Mouse (Mus musculus) thymus, postnatal 14 days (tissue): Measurements from ENCODE around the gene Slc44a2.
"Not testable (repeated sequence)": the region's sequence is repeated elsewhere in the genome, so short reads cannot be mapped to it uniquely, and the experiment has no call there.

ENCODE experiments used
- DNase-seq: peaks from one replicate; pipeline ENCODE4 v3.0.0; 2021

The Slc44a2 gene

DNA sequence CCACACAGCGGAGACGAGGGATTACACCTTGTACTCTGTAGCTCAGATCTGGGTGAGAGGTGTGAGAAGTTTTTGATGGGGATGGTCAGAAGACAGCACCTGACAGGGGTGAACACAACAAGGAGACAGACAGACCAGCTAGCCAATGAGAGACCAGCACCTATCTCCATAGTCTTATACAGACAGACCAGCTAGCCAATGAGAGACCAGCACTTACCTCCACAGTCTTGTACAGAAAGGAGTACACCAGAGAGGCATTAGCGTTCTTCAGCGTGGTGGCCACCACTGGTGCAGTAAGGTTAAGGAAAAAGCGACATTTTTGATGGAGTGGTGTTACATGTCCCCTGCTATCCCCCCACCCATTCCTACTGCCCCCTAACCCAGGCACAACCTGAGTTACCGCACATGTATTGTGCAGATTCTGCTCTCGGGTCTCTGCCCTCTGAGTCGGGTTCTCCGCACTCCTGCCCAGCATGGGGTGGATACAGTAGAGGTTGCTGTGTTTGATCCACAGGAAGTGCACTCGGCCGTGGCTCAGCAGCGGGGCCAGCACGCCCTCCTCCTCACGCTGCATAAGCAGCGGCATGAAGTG is 11.3 kb upstream of the Slc44a2 start:
- DNase-seq, result no peak

GRCm38 (mm10) chr9:21311695-21312094 is 8.8 kb upstream of the Slc44a2 start:
- no peak for DNase-seq

GRCm38 (mm10) chr9:21312134-21312533 is 8.4 kb upstream of the Slc44a2 start, which contains the start of gene Ap1m2:
Ap1m2 (minus strand) TSS chr9:21312337.
- DNase-seq, result no peak

DNA sequence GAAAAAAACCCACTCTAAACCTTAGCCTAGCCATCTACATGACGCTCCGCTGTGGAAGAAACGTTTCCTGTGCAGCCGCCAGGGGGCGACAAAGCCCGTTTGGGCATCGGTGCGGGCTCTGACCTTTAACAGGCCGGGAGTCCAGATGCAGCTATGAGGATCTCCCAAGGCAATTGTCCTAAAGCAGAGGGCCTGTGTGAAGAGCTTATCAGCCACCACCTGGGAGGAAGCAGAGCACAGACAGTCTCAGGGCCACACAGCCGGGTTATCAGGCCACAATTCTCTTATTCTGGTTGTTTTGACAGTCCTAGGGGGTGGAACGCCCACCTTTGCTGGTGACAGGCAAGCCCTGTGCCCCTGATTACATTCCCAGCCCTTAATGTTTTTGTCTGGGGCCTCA is 7.1 kb upstream of the Slc44a2 start:
- peak; percentile 93 for DNase-seq

GRCm38 (mm10) chr9:21314367-21315140 is 5.9 kb upstream of the Slc44a2 start:
- DNase-seq, result no peak

- no peak for DNase-seq
Observed at GRCm38 (mm10) chr9:21315421-21315820, 5.1 kb upstream of the Slc44a2 start.

GRCm38 (mm10) chr9:21316696-21317095 is 3.8 kb upstream of the Slc44a2 start:
- peak; percentile 68 for DNase-seq

GRCm38 (mm10) chr9:21318792-21319191 is 1.7 kb upstream of the Slc44a2 start:
- peak; percentile 17 for DNase-seq

- no peak for DNase-seq
Observed at GRCm38 (mm10) chr9:21319503-21319902, 995 bp upstream of the Slc44a2 start.

DNA sequence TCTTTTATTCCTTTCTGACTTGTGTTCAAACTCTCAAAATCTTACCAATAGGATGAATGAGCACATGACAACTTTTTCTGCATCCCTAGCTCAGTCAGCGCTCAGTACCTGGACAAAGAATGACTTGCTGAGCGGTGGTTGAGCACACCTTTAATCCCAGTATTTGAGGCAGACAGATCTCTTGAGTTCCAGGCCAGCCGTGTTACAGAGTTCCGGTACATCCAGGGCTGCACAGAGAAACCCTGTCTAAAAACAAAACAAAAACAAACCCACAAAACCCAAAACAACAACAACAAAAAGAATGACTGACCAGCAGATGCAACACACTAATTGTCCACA is 249 bp upstream of the Slc44a2 start:
- no peak for DNase-seq

DNA sequence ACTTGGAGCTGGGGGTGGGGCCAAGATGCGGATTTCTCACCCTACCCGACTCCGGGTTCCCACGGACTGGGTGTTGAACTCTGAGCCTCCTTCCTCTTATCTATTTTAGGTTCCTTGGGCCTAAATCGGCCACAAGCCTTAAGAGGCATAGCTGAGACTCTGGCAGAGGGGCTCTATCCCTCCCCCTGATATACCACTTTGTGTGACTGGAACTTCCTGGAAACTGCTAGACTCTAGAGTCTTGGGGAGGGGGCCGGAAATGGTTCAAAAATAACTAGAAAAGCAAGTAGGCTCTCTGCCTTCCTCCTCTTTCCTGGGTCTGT is 976 bp downstream of the Slc44a2 start:
- DNase-seq, result peak; percentile 80

DNA sequence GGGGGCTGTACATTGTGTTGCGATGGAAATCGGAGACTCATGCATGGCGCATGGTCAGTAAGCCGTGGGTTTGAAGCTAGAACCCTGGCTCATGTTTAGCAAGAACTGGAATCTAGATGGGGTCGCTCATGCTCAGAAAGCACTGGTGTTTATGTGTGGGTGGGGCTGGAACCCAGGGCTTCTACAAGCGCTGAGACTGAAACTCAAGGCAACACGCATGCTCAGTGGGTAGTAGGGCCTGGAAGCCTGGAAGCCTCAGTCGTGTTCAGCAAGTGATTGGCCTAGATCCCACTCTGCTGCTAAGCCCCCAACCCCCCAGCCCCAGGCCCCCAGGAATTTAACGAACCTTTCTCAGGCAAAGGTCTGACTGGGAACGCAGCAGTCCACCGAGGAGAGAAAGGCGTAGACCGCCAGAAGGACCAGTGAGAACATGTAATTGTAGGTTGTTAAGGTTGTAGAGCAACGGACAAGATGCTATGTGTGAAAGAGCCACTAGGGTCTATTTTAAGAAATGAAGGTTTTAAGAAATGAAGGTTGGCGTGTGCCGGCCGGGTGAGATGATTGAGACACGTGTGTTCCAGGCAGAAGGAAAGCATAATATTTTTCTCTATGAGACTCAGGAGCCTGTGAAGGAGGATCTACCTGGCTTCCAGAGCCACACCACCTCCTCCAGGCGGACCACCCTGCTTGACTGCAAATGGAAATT is 1.9 kb downstream of the Slc44a2 start:
- DNase-seq, result peak; percentile 83

DNA sequence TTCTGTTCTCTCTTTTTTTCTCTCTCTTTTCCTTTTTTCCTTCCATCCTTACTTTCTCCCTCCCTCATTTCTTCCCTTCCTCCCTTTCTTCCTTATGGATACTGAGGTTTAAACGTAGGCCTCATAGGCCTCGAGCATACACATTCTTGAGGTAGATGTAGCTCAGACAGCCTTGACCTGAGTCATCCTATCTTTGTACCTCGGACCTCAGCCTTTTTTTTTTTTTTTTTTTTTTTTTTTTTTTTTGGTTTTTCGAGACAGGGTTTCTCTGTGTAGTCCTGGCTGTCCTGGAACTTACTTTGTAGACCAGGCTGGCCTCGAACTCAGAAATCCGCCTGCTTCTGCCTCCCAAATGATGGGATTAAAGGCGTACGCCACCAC is 2.4 kb downstream of the Slc44a2 start:
- not testable (repeated sequence) for DNase-seq

- no peak for DNase-seq
Observed at GRCm38 (mm10) chr9:21324269-21324668, 3.8 kb downstream of the Slc44a2 start.

- peak; percentile 56 for DNase-seq
Observed at GRCm38 (mm10) chr9:21327569-21327968, 7.1 kb downstream of the Slc44a2 start.

DNA sequence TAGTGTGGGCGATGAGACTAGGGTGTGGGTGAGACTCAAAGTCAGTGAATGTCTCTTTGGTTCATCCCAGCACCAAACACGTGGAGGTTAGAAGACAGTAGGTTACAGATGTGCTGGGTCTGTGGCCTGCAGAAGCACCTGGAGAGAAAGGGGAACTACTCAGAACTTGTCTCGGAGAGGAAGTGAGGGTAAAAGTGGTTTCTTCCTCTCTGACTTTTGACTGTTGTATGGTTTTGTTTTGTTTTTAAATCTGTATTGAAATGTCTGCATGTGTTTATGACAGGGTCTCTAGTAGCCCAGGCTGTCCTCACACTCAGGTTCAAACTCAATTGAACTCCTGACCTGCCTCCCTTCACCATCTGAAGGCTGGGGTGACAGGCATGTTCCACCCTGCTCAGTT is 7.5 kb downstream of the Slc44a2 start:
- DNase-seq, result peak; percentile 78

- DNase-seq, result peak; percentile 20
Observed at GRCm38 (mm10) chr9:21329041-21329440, 8.5 kb downstream of the Slc44a2 start.

DNA sequence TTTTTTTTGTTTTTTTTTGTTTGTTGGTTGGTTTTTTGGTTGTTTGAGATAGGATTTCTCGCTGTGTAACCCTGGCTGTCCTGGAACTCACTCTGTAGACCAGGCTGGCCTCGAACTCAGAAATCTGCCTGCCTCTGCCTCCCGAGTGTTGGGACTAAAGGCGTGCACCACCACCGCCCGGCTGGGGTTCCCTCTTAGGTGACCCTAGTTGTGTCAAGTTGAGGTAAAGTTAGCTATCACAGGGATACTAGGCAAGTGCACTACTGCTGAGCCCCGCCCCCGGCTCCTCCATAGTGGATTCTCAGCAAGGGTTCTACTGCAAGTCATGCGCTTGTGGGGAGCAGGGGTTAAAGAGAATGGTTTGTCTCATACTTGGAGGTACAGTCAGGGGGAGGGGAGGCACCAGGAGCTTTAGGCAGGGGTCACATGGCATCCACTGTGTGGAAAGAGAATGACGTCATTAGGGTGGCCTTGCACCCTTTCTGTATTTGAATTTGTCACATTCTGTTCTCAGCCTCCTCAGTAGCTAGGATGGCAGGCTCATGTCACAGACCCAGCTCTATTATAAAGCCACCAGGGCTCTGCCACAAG is 9.3 kb downstream of the Slc44a2 start:
- DNase-seq, result peak; percentile 46

GRCm38 (mm10) chr9:21331365-21332140 is 11.1 kb downstream of the Slc44a2 start:
- peak; percentile 28 for DNase-seq

GRCm38 (mm10) chr9:21332161-21333061 is 11.9 kb downstream of the Slc44a2 start:
- peak; percentile 69 for DNase-seq

GRCm38 (mm10) chr9:21333523-21333922 is 13.0 kb downstream of the Slc44a2 start:
- DNase-seq, result no peak

DNA sequence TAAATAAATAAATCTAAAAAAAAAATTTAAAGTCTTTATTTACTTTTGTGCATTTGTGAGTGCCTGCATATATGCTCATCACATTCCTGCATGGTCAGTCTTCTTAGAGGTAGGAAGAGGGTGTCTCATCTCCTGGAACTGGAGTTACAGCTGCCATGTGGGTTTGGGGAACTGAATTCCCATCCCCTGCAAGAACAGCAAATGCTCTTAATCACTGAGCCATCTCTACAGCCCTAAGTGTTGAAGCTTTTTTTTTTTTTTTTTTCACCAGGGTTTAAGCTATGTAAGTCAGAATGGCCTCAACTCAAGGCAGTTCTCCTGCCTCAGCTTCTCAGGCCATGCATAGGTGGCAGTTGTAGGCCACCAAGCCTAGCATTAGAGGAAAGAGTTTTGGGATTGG is 14.2 kb downstream of the Slc44a2 start:
- no peak for DNase-seq
